In genomic region chr13:110537960-110538463, GRCm38 (mm10) we compare ENCODE assay signal across 8 mouse cellular contexts.
DNase-seq lines count a peak whose midpoint lies in the region; ATAC-seq lines count a peak whose summit lies in the region.

No protein-coding gene starts in this region.

- WGBS in heart, embryonic 10.5 days: 17% methylated on average over 7 of the region's 7 CpGs
- WGBS in forebrain, embryonic 16.5 days: 56% methylated on average over 7 of the region's 7 CpGs

- no peaks in the 10 kb centered on the region for H3K36me3 ChIP-seq in heart, embryonic 10.5 days
- no peaks in the 10 kb centered on the region for H3K36me3 ChIP-seq in forebrain, embryonic 16.5 days (ENCODE audit: control insufficient read depth, insufficient read depth)

- peak; percentile 99 for ATAC-seq in megakaryocyte progenitor cell, adult 5-6 weeks (replicated peaks; ENCODE audit: poor library complexity)
- ATAC-seq in forebrain, embryonic 16.5 days: no peak

- no peak overlapping the region for H3K4me2 ChIP-seq in forebrain, embryonic 16.5 days (ENCODE audit: low read length)

- peak; percentile 37 for DNase-seq in embryo, embryonic 10 days (ENCODE audit: low spot score)
- no peak for DNase-seq in embryo, embryonic 9.5 days (ENCODE audit: extremely low spot score)
- DNase-seq in heart, embryonic 10.5 days (ENCODE audit: low spot score): peak; percentile 78
- DNase-seq in kidney, postnatal 14 days: peak; percentile 80
- DNase-seq in right cerebral cortex, postnatal 25 days: no peak
- DNase-seq in urinary bladder, postnatal 14 days (ENCODE audit: low spot score): no peak

- peaks cover 36% of the 10 kb centered on the region for H3K4me1 ChIP-seq in heart, embryonic 10.5 days
- peaks cover 11% of the 10 kb centered on the region for H3K4me1 ChIP-seq in forebrain, embryonic 16.5 days (replicated peaks; ENCODE audit: control insufficient read depth, insufficient read depth, low read length)

- peak overlapping the region; percentile 70 for H3K27ac ChIP-seq in heart, embryonic 10.5 days
- H3K27ac ChIP-seq in forebrain, embryonic 16.5 days (ENCODE audit: low read length): no peak overlapping the region

- H3K4me3 ChIP-seq in heart, embryonic 10.5 days: no peak overlapping the region
- no peak overlapping the region for H3K4me3 ChIP-seq in forebrain, embryonic 16.5 days (replicated peaks; ENCODE audit: low read length)

- no peaks in the 10 kb centered on the region for H3K27me3 ChIP-seq in heart, embryonic 10.5 days (ENCODE audit: insufficient read depth, poor library complexity, severe bottlenecking)
- no peaks in the 10 kb centered on the region for H3K27me3 ChIP-seq in forebrain, embryonic 16.5 days (replicated peaks; ENCODE audit: control insufficient read depth, insufficient read depth, low read length)

- H3K9ac ChIP-seq in forebrain, embryonic 16.5 days (replicated peaks; ENCODE audit: low read depth, low read length): no peak overlapping the region

- no peaks in the 10 kb centered on the region for H3K9me3 ChIP-seq in heart, embryonic 10.5 days
- H3K9me3 ChIP-seq in forebrain, embryonic 16.5 days (ENCODE audit: control insufficient read depth, low read length): no peaks in the 10 kb centered on the region

Comparison
In these comparisons a context has a peak if more than half of its experiments do, and no peak if none do; other contexts are left out.
1. DNase-seq: peak in embryo, embryonic 10 days (single experiment), heart, embryonic 10.5 days (single experiment) and kidney, postnatal 14 days (single experiment); none in embryo, embryonic 9.5 days (single experiment), right cerebral cortex, postnatal 25 days (single experiment) and urinary bladder, postnatal 14 days (single experiment).